8 mouse cellular contexts compared by ENCODE assay signal in the genomic region with DNA sequence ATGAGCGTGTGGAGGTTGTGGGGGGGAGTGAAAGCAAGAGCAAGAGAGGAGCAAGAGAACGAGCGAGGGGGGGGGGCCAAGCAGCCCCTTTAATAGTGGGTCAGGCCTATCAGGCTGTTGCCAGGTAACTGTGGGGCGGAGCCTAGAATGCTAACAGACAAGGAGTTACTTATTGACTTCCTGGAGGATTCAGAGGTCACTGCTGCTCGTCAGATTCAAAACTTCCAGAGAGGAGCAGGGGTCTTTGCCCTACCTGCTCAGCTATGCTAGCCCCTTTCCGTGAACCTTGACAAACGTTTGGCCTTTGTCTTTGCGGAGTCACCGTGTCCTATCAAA. TPM values are rescaled to one million over a fixed set of nuclear protein-coding genes. Genes with fewer than 3 reads are reported as not detected.
DNase-seq lines count a peak whose midpoint lies in the region; ATAC-seq and TF ChIP-seq lines count a peak whose summit lies in the region.

No protein-coding gene starts in this region.

- TF ChIP-seq POLR2A in heart, adult 2 months (IDR thresholded peaks at IDR 0.05; ENCODE audit: insufficient read depth, low read depth, low read length) = no peak

- H3K27me3 ChIP-seq in heart, embryonic 11.5 days (ENCODE audit: control insufficient read depth, insufficient read depth, low read length) = no peaks in the 10 kb centered on the region
- no peaks in the 10 kb centered on the region for H3K27me3 ChIP-seq in heart, adult 2 months (ENCODE audit: control insufficient read depth, insufficient read depth, low read length)
- H3K27me3 ChIP-seq in embryonic facial prominence, embryonic 14.5 days (replicated peaks; ENCODE audit: control insufficient read depth, insufficient read depth, low read length) = no peaks in the 10 kb centered on the region
- no peaks in the 10 kb centered on the region for H3K27me3 ChIP-seq in midbrain, embryonic 11.5 days (ENCODE audit: control insufficient read depth, insufficient read depth, low read length)

- intact Hi-C loops in heart, adult 2 months (cut with DNase I) = no loop called here

- no peak for TF ChIP-seq EP300 in heart, adult 2 months (IDR thresholded peaks at IDR 0.05; ENCODE audit: insufficient read depth, low read depth, low read length)

- no peaks in the 10 kb centered on the region for H3K79me2 ChIP-seq in heart, adult 2 months (replicated peaks; ENCODE audit: control insufficient read depth, insufficient read depth, low read length)

- no peak for DNase-seq in heart, adult 2 months
- peak; percentile 64 for DNase-seq in embryonic facial prominence, embryonic 14.5 days (ENCODE audit: low spot score)
- DNase-seq in kidney, postnatal 4 days = peak; percentile 81 to 87
- no peak for DNase-seq in midbrain, embryonic 11.5 days (ENCODE audit: low spot score, missing footprints)
- no peak for DNase-seq in cerebellum, postnatal 14 days
- DNase-seq in thymus, postnatal 25 days = no peak
- DNase-seq in cerebellum, adult 11-12 months = no peak

- H3K4me3 ChIP-seq in heart, embryonic 11.5 days (ENCODE audit: low read depth, low read length) = no peak overlapping the region
- H3K4me3 ChIP-seq in heart, adult 2 months = no peak overlapping the region
- no peak overlapping the region for H3K4me3 ChIP-seq in embryonic facial prominence, embryonic 14.5 days (ENCODE audit: low read depth, low read length)
- no peak overlapping the region for H3K4me3 ChIP-seq in midbrain, embryonic 11.5 days (ENCODE audit: low read depth, low read length)

- H3K4me2 ChIP-seq in heart, embryonic 11.5 days = peak overlapping the region; percentile 59
- H3K4me2 ChIP-seq in embryonic facial prominence, embryonic 14.5 days (ENCODE audit: low read depth, low read length) = peak overlapping the region; percentile 40
- H3K4me2 ChIP-seq in midbrain, embryonic 11.5 days = 0 out of 2 replicates have a peak overlapping the region, but pooled peaks have one; percentile 15

- no peaks in the 10 kb centered on the region for H3K36me3 ChIP-seq in heart, embryonic 11.5 days (ENCODE audit: control insufficient read depth, insufficient read depth, low read length)
- no peaks in the 10 kb centered on the region for H3K36me3 ChIP-seq in heart, adult 2 months (ENCODE audit: control insufficient read depth, insufficient read depth, low read length)
- no peaks in the 10 kb centered on the region for H3K36me3 ChIP-seq in embryonic facial prominence, embryonic 14.5 days (ENCODE audit: control insufficient read depth, insufficient read depth, low read length)
- H3K36me3 ChIP-seq in midbrain, embryonic 11.5 days (ENCODE audit: control insufficient read depth, insufficient read depth, low read length) = no peaks in the 10 kb centered on the region

- H3K4me1 ChIP-seq in heart, embryonic 11.5 days (ENCODE audit: control insufficient read depth, insufficient read depth, low read length) = no peaks in the 10 kb centered on the region
- peaks cover 2% of the 10 kb centered on the region for H3K4me1 ChIP-seq in heart, adult 2 months (ENCODE audit: control insufficient read depth, insufficient read depth, low read length)
- peaks cover 15% of the 10 kb centered on the region; the same call in 1 of the 2 replicates for H3K4me1 ChIP-seq in embryonic facial prominence, embryonic 14.5 days (ENCODE audit: control insufficient read depth, insufficient read depth, low read length)
- H3K4me1 ChIP-seq in midbrain, embryonic 11.5 days (ENCODE audit: control insufficient read depth, insufficient read depth, low read length) = peaks cover 2% of the 10 kb centered on the region; the same call in 1 of the 2 replicates

- ATAC-seq in heart, embryonic 11.5 days (replicated peaks; ENCODE audit: insufficient number of reproducible peaks, low FRiP score, low TSS enrichment) = no peak
- ATAC-seq in embryonic facial prominence, embryonic 14.5 days (ENCODE audit: low read depth) = peak; percentile 48; the same call in 1 of the 2 replicates
- peak; percentile 27; the same call in 1 of the 2 replicates for ATAC-seq in midbrain, embryonic 11.5 days (ENCODE audit: low FRiP score)

- 0 out of 2 replicates have a peak overlapping the region, but pooled peaks have one; percentile 30 for H3K9ac ChIP-seq in heart, embryonic 11.5 days (ENCODE audit: low read depth, low read length)
- no peak overlapping the region for H3K9ac ChIP-seq in heart, adult 2 months (ENCODE audit: low read depth, low read length)
- 0 out of 2 replicates have a peak overlapping the region, but pooled peaks have one; percentile 16 for H3K9ac ChIP-seq in embryonic facial prominence, embryonic 14.5 days (ENCODE audit: low read depth, low read length)
- H3K9ac ChIP-seq in midbrain, embryonic 11.5 days (ENCODE audit: low read length) = no peak overlapping the region

- H3K27ac ChIP-seq in heart, embryonic 11.5 days (ENCODE audit: low read depth, low read length) = no peak overlapping the region
- H3K27ac ChIP-seq in heart, adult 2 months = no peak overlapping the region
- no peak overlapping the region for H3K27ac ChIP-seq in embryonic facial prominence, embryonic 14.5 days (replicated peaks; ENCODE audit: low read depth, low read length)
- H3K27ac ChIP-seq in midbrain, embryonic 11.5 days (ENCODE audit: low read depth, low read length) = no peak overlapping the region

- WGBS in heart, embryonic 11.5 days (ENCODE audit: insufficient replicate concordance) = 29% methylated on average over 9 of the region's 9 CpGs
- WGBS in heart, adult 2 months = 42% methylated on average over 9 of the region's 9 CpGs
- WGBS in embryonic facial prominence, embryonic 14.5 days = 22% methylated on average over 9 of the region's 9 CpGs
- WGBS in midbrain, embryonic 11.5 days = 23% methylated on average over 9 of the region's 9 CpGs

- no peaks in the 10 kb centered on the region for H3K9me3 ChIP-seq in heart, embryonic 11.5 days (replicated peaks; ENCODE audit: control insufficient read depth, low read length)
- no peaks in the 10 kb centered on the region for H3K9me3 ChIP-seq in embryonic facial prominence, embryonic 14.5 days (ENCODE audit: control insufficient read depth, low read length)
- no peaks in the 10 kb centered on the region for H3K9me3 ChIP-seq in midbrain, embryonic 11.5 days (ENCODE audit: control insufficient read depth, low read length)

- TF ChIP-seq CTCF in heart, adult 2 months (IDR thresholded peaks at IDR 0.05) = no peak

RNA-seq across cellular contexts. Expression of a gene that starts 34.5 kb away (rescaled TPM):
- 2.5 and 4.1 TPM in 2 replicates for polyA plus RNA-seq in heart, embryonic 11.5 days (2014; fragmentation: Nextera tagmentation; extraction: Ambion mirVana)
- total RNA-seq in heart, adult 2 months (2021) = 1 to 10 TPM; 2.8 to 4.0 TPM
- 3.5 and 6.6 TPM in 2 replicates for polyA plus RNA-seq in heart, adult 2 months (2012; rRNA removed)
- polyA plus RNA-seq in embryonic facial prominence, embryonic 14.5 days (2014; fragmentation: Nextera tagmentation; extraction: Ambion mirVana) = 37.6 and 43.6 TPM in 2 replicates
- polyA plus RNA-seq in midbrain, embryonic 11.5 days (2014; fragmentation: Nextera tagmentation; extraction: Ambion mirVana) = 5.5 and 6.2 TPM in 2 replicates

RNA-seq across cellular contexts. Expression of a gene that starts 46.7 kb away (rescaled TPM):
- 54.7 and 62.2 TPM in 2 replicates for polyA plus RNA-seq in heart, embryonic 11.5 days (2014; fragmentation: Nextera tagmentation; extraction: Ambion mirVana)
- 10 to 100 TPM; 50.1 to 51.8 TPM for total RNA-seq in heart, adult 2 months (2021)
- polyA plus RNA-seq in heart, adult 2 months (2012; rRNA removed) = 24.5 and 36.2 TPM in 2 replicates
- polyA plus RNA-seq in embryonic facial prominence, embryonic 14.5 days (2014; fragmentation: Nextera tagmentation; extraction: Ambion mirVana) = 33.8 and 34.1 TPM in 2 replicates
- 67.5 and 74.3 TPM in 2 replicates for polyA plus RNA-seq in midbrain, embryonic 11.5 days (2014; fragmentation: Nextera tagmentation; extraction: Ambion mirVana)

Comparison
In these comparisons a context has a peak if more than half of its experiments do, and no peak if none do; other contexts are left out.
1. H3K9ac ChIP-seq: peak in heart, embryonic 11.5 days (single experiment) and embryonic facial prominence, embryonic 14.5 days (single experiment); none in heart, adult 2 months (single experiment) and midbrain, embryonic 11.5 days (single experiment).
2. DNase-seq: peak in embryonic facial prominence, embryonic 14.5 days (single experiment) and kidney, postnatal 4 days (2 of 2); none in heart, adult 2 months (0 of 2), midbrain, embryonic 11.5 days (single experiment), cerebellum, postnatal 14 days (0 of 2), thymus, postnatal 25 days (single experiment) and cerebellum, adult 11-12 months (single experiment).
3. Peak in every context shown above with its lines, with median percentiles within 50 percentile points of each other: H3K4me2 ChIP-seq.